Mouse (Mus musculus): ENCODE measurements at regions not wholly inside any gene's neighbourhood (a gene's known extent, or its start where the extent isn't known, plus 50 kb on each side); places are given as distances from the start of the nearest gene placed in this dataset.
A peak's percentile ranks its signal among the peaks of the same experiment; 100 is the strongest.

- no peak overlapping the region for H3K9ac ChIP-seq (replicated peaks; ENCODE audit: low read depth)
- no peaks in the 10 kb centered on the region for H3K36me3 ChIP-seq (ENCODE audit: insufficient read depth, low read length)
- no peaks in the 10 kb centered on the region for H3K9me3 ChIP-seq (ENCODE audit: low read length)
- no peak for DNase-seq (ENCODE audit: low spot score)
- TF ChIP-seq EP300 (IDR thresholded peaks at IDR 0.05) = no peak
- H3K4me3 ChIP-seq (ENCODE audit: low read depth, low read length) = no peak overlapping the region
- no peaks in the 10 kb centered on the region for H3K4me1 ChIP-seq (ENCODE audit: insufficient read depth, low read depth, low read length)
- no peaks in the 10 kb centered on the region for H3K27me3 ChIP-seq (replicated peaks; ENCODE audit: insufficient read depth, low read length)
- WGBS = 68% methylated on average over 14 of the region's 14 CpGs
- no peak for ATAC-seq
- H3K27ac ChIP-seq (ENCODE audit: low read length) = no peak overlapping the region
- H3K4me2 ChIP-seq (replicated peaks; ENCODE audit: low read depth, low read length) = no peak overlapping the region
Measured at GRCm38 (mm10) chr1:57684387-57685162, 89.4 kb upstream of the Spats2l start.

GRCm38 (mm10) chr1:57689253-57689652 is 84.7 kb upstream of the Spats2l start:
- no peak for TF ChIP-seq CTCF (IDR thresholded peaks at IDR 0.05)
- no peak for TF ChIP-seq EP300 (IDR thresholded peaks at IDR 0.05)
- H3K27me3 ChIP-seq (replicated peaks; ENCODE audit: insufficient read depth, low read length) = no peaks in the 10 kb centered on the region
- H3K36me3 ChIP-seq (ENCODE audit: insufficient read depth, low read length) = no peaks in the 10 kb centered on the region
- H3K9ac ChIP-seq (replicated peaks; ENCODE audit: low read depth) = no peak overlapping the region
- no peaks in the 10 kb centered on the region for H3K9me3 ChIP-seq (ENCODE audit: low read length)
- H3K4me2 ChIP-seq (replicated peaks; ENCODE audit: low read depth, low read length) = no peak overlapping the region
- no peaks in the 10 kb centered on the region for H3K4me1 ChIP-seq (ENCODE audit: insufficient read depth, low read depth, low read length)
- no peak for ATAC-seq
- no peak overlapping the region for H3K4me3 ChIP-seq (ENCODE audit: low read depth, low read length)
- no peak overlapping the region for H3K27ac ChIP-seq (ENCODE audit: low read length)
- DNase-seq (ENCODE audit: low spot score) = no peak

- no peak overlapping the region for H3K9ac ChIP-seq (replicated peaks; ENCODE audit: low read depth)
- DNase-seq (ENCODE audit: low spot score) (no peak), ATAC-seq (no peak)
- H3K27me3 ChIP-seq (replicated peaks; ENCODE audit: insufficient read depth, low read length) = no peaks in the 10 kb centered on the region
- H3K27ac ChIP-seq (ENCODE audit: low read length) = no peak overlapping the region
- WGBS = 61% methylated on average over 4 of the region's 4 CpGs
- no peak for TF ChIP-seq CTCF (IDR thresholded peaks at IDR 0.05)
- no peak for TF ChIP-seq EP300 (IDR thresholded peaks at IDR 0.05)
- H3K36me3 ChIP-seq (ENCODE audit: insufficient read depth, low read length) = no peaks in the 10 kb centered on the region
- no peaks in the 10 kb centered on the region for H3K4me1 ChIP-seq (ENCODE audit: insufficient read depth, low read depth, low read length)
- no peaks in the 10 kb centered on the region for H3K9me3 ChIP-seq (ENCODE audit: low read length)
- H3K4me3 ChIP-seq (ENCODE audit: low read depth, low read length) = no peak overlapping the region
- H3K4me2 ChIP-seq (replicated peaks; ENCODE audit: low read depth, low read length) = no peak overlapping the region
Measured at GRCm38 (mm10) chr1:57707906-57708305, 66.1 kb upstream of the Spats2l start.

DNA sequence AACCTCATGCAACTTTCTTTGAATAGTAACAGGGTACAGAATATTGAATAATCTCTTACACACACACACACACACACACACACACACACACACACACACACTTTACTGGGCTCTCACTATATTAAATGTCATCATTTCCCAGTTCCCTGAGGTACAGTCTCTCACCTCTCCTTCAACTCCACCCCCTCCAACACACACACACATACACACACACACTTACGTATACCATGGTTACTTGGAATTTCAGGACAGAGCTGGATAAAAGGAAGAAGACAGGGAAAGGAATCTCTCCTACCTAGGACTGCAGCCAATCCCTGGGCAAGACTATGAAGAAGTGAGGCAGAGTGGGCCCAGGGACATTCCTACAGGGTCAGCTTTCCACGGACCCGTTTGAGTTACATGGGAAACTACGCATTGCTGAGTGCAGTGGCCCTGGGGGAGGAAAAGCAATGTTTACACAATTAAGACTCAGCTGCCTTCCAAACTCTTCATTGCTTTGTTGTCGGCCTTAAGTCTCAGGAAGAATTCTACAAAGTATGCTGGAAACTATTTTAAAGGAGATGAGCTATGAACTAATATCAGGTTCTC is 61.0 kb upstream of the Spats2l start:
- DNase-seq (ENCODE audit: low spot score) = no peak

DNA sequence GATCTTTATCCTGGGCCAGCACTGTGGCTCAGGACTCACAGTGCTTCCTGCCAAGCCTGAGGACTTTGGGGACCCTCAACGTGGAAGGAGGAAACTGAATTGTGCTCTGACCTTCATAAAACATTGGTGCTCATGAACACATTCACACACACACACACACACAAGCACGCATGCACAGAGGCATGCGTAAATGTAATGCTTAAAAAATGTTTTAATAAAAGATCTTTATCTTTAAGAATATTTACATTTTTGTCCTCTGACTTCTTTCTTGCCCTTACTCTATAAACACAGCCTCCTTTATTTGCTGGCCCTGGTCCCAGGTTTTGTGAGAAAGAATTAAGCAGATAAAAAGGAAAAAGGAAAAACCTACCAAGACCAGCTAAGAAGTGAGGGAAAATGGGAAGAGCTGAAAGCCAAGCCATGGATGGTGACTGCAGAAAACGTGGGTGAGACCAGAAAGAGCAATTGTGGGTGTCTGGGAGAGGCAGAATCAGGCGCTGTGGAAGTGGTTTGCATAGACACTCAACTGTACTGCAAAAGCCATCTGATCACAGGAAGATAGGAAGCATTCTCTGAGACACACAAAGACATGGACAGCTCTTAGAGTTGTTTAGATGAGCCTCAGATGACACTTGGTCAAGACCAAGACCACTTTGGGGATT is 56.7 kb upstream of the Spats2l start:
- Histone ChIP-seq H3K9me3 (ENCODE audit: low read length) (no peaks in the 10 kb centered on the region), H3K4me2 (replicated peaks; ENCODE audit: low read depth, low read length) (no peak overlapping the region), H3K36me3 (ENCODE audit: insufficient read depth, low read length) (no peaks in the 10 kb centered on the region), H3K9ac (replicated peaks; ENCODE audit: low read depth) (no peak overlapping the region), H3K27ac (ENCODE audit: low read length) (no peak overlapping the region; the same call in 1 of the 2 replicates), H3K4me1 (ENCODE audit: insufficient read depth, low read depth, low read length) (peaks cover 9% of the 10 kb centered on the region; the same call in 1 of the 2 replicates), H3K27me3 (replicated peaks; ENCODE audit: insufficient read depth, low read length) (no peaks in the 10 kb centered on the region), H3K4me3 (ENCODE audit: low read depth, low read length) (no peak overlapping the region)
- peak; percentile 66 for DNase-seq (ENCODE audit: low spot score)
- WGBS = 13% methylated on average over 5 of the region's 5 CpGs
- ATAC-seq = peak; percentile 74
- TF ChIP-seq CTCF (IDR thresholded peaks at IDR 0.05) (no peak), EP300 (IDR thresholded peaks at IDR 0.05) (peak; percentile 87)

More for the DNA sequence above, 61.0 kb upstream of the Spats2l start:
- Histone ChIP-seq H3K4me2 (replicated peaks; ENCODE audit: low read depth, low read length) (no peak overlapping the region), H3K9ac (replicated peaks; ENCODE audit: low read depth) (no peak overlapping the region), H3K27me3 (replicated peaks; ENCODE audit: insufficient read depth, low read length) (no peaks in the 10 kb centered on the region), H3K4me3 (ENCODE audit: low read depth, low read length) (no peak overlapping the region), H3K9me3 (ENCODE audit: low read length) (no peaks in the 10 kb centered on the region), H3K4me1 (ENCODE audit: insufficient read depth, low read depth, low read length) (peaks cover 9% of the 10 kb centered on the region; the same call in 1 of the 2 replicates), H3K36me3 (ENCODE audit: insufficient read depth, low read length) (no peaks in the 10 kb centered on the region), H3K27ac (ENCODE audit: low read length) (no peak overlapping the region)
- no peak for TF ChIP-seq CTCF (IDR thresholded peaks at IDR 0.05)
- TF ChIP-seq EP300 (IDR thresholded peaks at IDR 0.05) = no peak
- peak; percentile 26; the same call in 1 of the 2 replicates for ATAC-seq
- 32% methylated on average over 5 of the region's 5 CpGs for WGBS

- DNase-seq (ENCODE audit: low spot score) = no peak
- Histone ChIP-seq H3K4me3 (ENCODE audit: low read depth, low read length) (no peak overlapping the region), H3K4me2 (replicated peaks; ENCODE audit: low read depth, low read length) (no peak overlapping the region), H3K27ac (ENCODE audit: low read length) (no peak overlapping the region), H3K36me3 (ENCODE audit: insufficient read depth, low read length) (no peaks in the 10 kb centered on the region), H3K9ac (replicated peaks; ENCODE audit: low read depth) (no peak overlapping the region), H3K9me3 (ENCODE audit: low read length) (no peaks in the 10 kb centered on the region), H3K27me3 (replicated peaks; ENCODE audit: insufficient read depth, low read length) (no peaks in the 10 kb centered on the region), H3K4me1 (ENCODE audit: insufficient read depth, low read depth, low read length) (peaks cover 9% of the 10 kb centered on the region; the same call in 1 of the 2 replicates)
- no peak for ATAC-seq
- no peak for TF ChIP-seq CTCF (IDR thresholded peaks at IDR 0.05)
- WGBS = 68% methylated on average over 7 of the region's 7 CpGs
Measured at GRCm38 (mm10) chr1:57718409-57718808, 55.6 kb upstream of the Spats2l start.
